Mouse (Mus musculus): ENCODE results near the gene Vps52. TPM values are rescaled to one million over a fixed set of nuclear protein-coding genes. Genes with fewer than 3 reads are reported as not detected.
"Not testable (repeated sequence)": the region's sequence is repeated elsewhere in the genome, so short reads cannot be mapped to it uniquely, and the experiment has no call there.

The Vps52 gene
- polyA plus RNA-seq, 1 experiment: 24.4 TPM

GRCm38 (mm10) chr17:34000150-34000537 lies 44.5 kb downstream of the Vps52 start, which contains the start of gene H2-K1:
TSS of gene H2-K1 (minus strand) at chr17:34000347.
- H3K79me2 ChIP-seq (ENCODE audit: control insufficient read depth, insufficient read depth): no peaks in the 10 kb centered on the region
- H3ac ChIP-seq (ENCODE audit: control insufficient read depth, insufficient read length, low read depth): peak within 1 kb of the TSS; percentile 30
- TF ChIP-seq MYOD1 (IDR thresholded peaks at IDR 0.05; ENCODE audit: control insufficient read depth, insufficient read length, low read depth): no peak
- no peak for TF ChIP-seq USF1 (IDR thresholded peaks at IDR 0.05; ENCODE audit: low read depth)
- TF ChIP-seq MYOG (IDR thresholded peaks at IDR 0.05; ENCODE audit: control insufficient read depth, extremely low read depth, insufficient read length): no peak
- TF ChIP-seq CEBPB (IDR thresholded peaks at IDR 0.05; ENCODE audit: low read depth): no peak
- TF ChIP-seq CTCF (IDR thresholded peaks at IDR 0.05; ENCODE audit: control insufficient read depth, insufficient read depth, insufficient read length): no peak
- TF ChIP-seq MAX (IDR thresholded peaks at IDR 0.05): no peak
- no peak for TF ChIP-seq FOSL1 (IDR thresholded peaks at IDR 0.05; ENCODE audit: insufficient read depth, low read length, poor library complexity, severe bottlenecking)
- H3K27me3 ChIP-seq (ENCODE audit: control insufficient read depth, insufficient read depth, insufficient read length): no peaks in the 10 kb centered on the region
- H3K4me3 ChIP-seq (ENCODE audit: insufficient read depth, poor library complexity, severe bottlenecking): no peak within 1 kb of the TSS
- H3K79me3 ChIP-seq (ENCODE audit: low read depth): no peaks in the 10 kb centered on the region
- no peaks in the 10 kb centered on the region for H3K36me3 ChIP-seq (ENCODE audit: control insufficient read depth, insufficient read depth)

- H3K79me2 ChIP-seq (ENCODE audit: control insufficient read depth, insufficient read depth); H3ac ChIP-seq (ENCODE audit: control insufficient read depth, insufficient read length, low read depth); H3K4me3 ChIP-seq (ENCODE audit: insufficient read depth, poor library complexity, severe bottlenecking); H3K27me3 ChIP-seq (ENCODE audit: control insufficient read depth, insufficient read depth, insufficient read length); H3K36me3 ChIP-seq (ENCODE audit: control insufficient read depth, insufficient read depth); H3K79me3 ChIP-seq (ENCODE audit: low read depth): not testable (repeated sequence)
Measured at GRCm38 (mm10) chr17:34000796-34001195, 45.2 kb downstream of the Vps52 start.

- Histone ChIP-seq H3K4me3 (ENCODE audit: insufficient read depth, poor library complexity, severe bottlenecking) (no peak overlapping the region), H3K36me3 (ENCODE audit: control insufficient read depth, insufficient read depth) (no peaks in the 10 kb centered on the region), H3K79me2 (ENCODE audit: control insufficient read depth, insufficient read depth) (no peaks in the 10 kb centered on the region), H3ac (ENCODE audit: control insufficient read depth, insufficient read length, low read depth) (no peak overlapping the region), H3K27me3 (ENCODE audit: control insufficient read depth, insufficient read depth, insufficient read length) (no peaks in the 10 kb centered on the region), H3K79me3 (ENCODE audit: low read depth) (no peaks in the 10 kb centered on the region)
- TF ChIP-seq CTCF (IDR thresholded peaks at IDR 0.05; ENCODE audit: control insufficient read depth, insufficient read depth, insufficient read length): no peak
- no peak for TF ChIP-seq MYOD1 (IDR thresholded peaks at IDR 0.05; ENCODE audit: control insufficient read depth, insufficient read length, low read depth)
Measured at GRCm38 (mm10) chr17:34003426-34003825, 47.8 kb downstream of the Vps52 start.

GRCm38 (mm10) chr17:34006570-34006969 lies 51.0 kb downstream of the Vps52 start:
- TF ChIP-seq USF1 (IDR thresholded peaks at IDR 0.05; ENCODE audit: low read depth): no peak
- TF ChIP-seq CEBPB (IDR thresholded peaks at IDR 0.05; ENCODE audit: low read depth): no peak
- Histone ChIP-seq H3ac (ENCODE audit: control insufficient read depth, insufficient read length, low read depth) (no peak overlapping the region), H3K27me3 (ENCODE audit: control insufficient read depth, insufficient read depth, insufficient read length) (peaks cover 5% of the 10 kb centered on the region), H3K79me3 (ENCODE audit: low read depth) (no peaks in the 10 kb centered on the region), H3K4me3 (ENCODE audit: insufficient read depth, poor library complexity, severe bottlenecking) (no peak overlapping the region), H3K79me2 (ENCODE audit: control insufficient read depth, insufficient read depth) (no peaks in the 10 kb centered on the region), H3K36me3 (ENCODE audit: control insufficient read depth, insufficient read depth) (no peaks in the 10 kb centered on the region)

- Histone ChIP-seq H3K4me3 (ENCODE audit: insufficient read depth, poor library complexity, severe bottlenecking) (no peak overlapping the region), H3K36me3 (ENCODE audit: control insufficient read depth, insufficient read depth) (no peaks in the 10 kb centered on the region), H3ac (ENCODE audit: control insufficient read depth, insufficient read length, low read depth) (no peak overlapping the region), H3K79me3 (ENCODE audit: low read depth) (no peaks in the 10 kb centered on the region), H3K27me3 (ENCODE audit: control insufficient read depth, insufficient read depth, insufficient read length) (peaks cover 5% of the 10 kb centered on the region), H3K79me2 (ENCODE audit: control insufficient read depth, insufficient read depth) (no peaks in the 10 kb centered on the region)
- TF ChIP-seq CTCF (IDR thresholded peaks at IDR 0.05; ENCODE audit: control insufficient read depth, insufficient read depth, insufficient read length) (no peak), MYOD1 (IDR thresholded peaks at IDR 0.05; ENCODE audit: control insufficient read depth, insufficient read length, low read depth) (no peak), MYOG (IDR thresholded peaks at IDR 0.05; ENCODE audit: control insufficient read depth, extremely low read depth, insufficient read length) (no peak), FOSL1 (IDR thresholded peaks at IDR 0.05; ENCODE audit: insufficient read depth, low read length, poor library complexity, severe bottlenecking) (no peak), USF1 (IDR thresholded peaks at IDR 0.05; ENCODE audit: low read depth) (no peak), CEBPB (IDR thresholded peaks at IDR 0.05; ENCODE audit: low read depth) (no peak), MAX (IDR thresholded peaks at IDR 0.05) (no peak)
Measured at GRCm38 (mm10) chr17:34010156-34010555, 54.5 kb downstream of the Vps52 start.

- TF ChIP-seq CEBPB (IDR thresholded peaks at IDR 0.05; ENCODE audit: low read depth) (no peak), MYOD1 (IDR thresholded peaks at IDR 0.05; ENCODE audit: control insufficient read depth, insufficient read length, low read depth) (no peak), CTCF (IDR thresholded peaks at IDR 0.05; ENCODE audit: control insufficient read depth, insufficient read depth, insufficient read length) (no peak), USF1 (IDR thresholded peaks at IDR 0.05; ENCODE audit: low read depth) (no peak), MYOG (IDR thresholded peaks at IDR 0.05; ENCODE audit: control insufficient read depth, extremely low read depth, insufficient read length) (no peak), MAX (IDR thresholded peaks at IDR 0.05) (no peak), FOSL1 (IDR thresholded peaks at IDR 0.05; ENCODE audit: insufficient read depth, low read length, poor library complexity, severe bottlenecking) (no peak)
- Histone ChIP-seq H3K36me3 (ENCODE audit: control insufficient read depth, insufficient read depth) (no peaks in the 10 kb centered on the region), H3K27me3 (ENCODE audit: control insufficient read depth, insufficient read depth, insufficient read length) (peaks cover 5% of the 10 kb centered on the region), H3ac (ENCODE audit: control insufficient read depth, insufficient read length, low read depth) (no peak overlapping the region), H3K4me3 (ENCODE audit: insufficient read depth, poor library complexity, severe bottlenecking) (no peak overlapping the region), H3K79me2 (ENCODE audit: control insufficient read depth, insufficient read depth) (no peaks in the 10 kb centered on the region), H3K79me3 (ENCODE audit: low read depth) (no peaks in the 10 kb centered on the region)
Measured at GRCm38 (mm10) chr17:34013436-34013835, 57.8 kb downstream of the Vps52 start.

Other genes starting within 250 kb of the Vps52 start
- gene March2, start 237.1 kb upstream of the Vps52 start, polyA plus RNA-seq (2012; fragmentation: generic; extraction: Trizol): 30.9 TPM
- 97.3 TPM for gene Rab11b, start 195.3 kb upstream of the Vps52 start, polyA plus RNA-seq (2012; fragmentation: generic; extraction: Trizol)
- 212 TPM for gene Angptl4, start 174.0 kb upstream of the Vps52 start, polyA plus RNA-seq (2012; fragmentation: generic; extraction: Trizol)
- gene Kank3, start 145.3 kb upstream of the Vps52 start, polyA plus RNA-seq (2012; fragmentation: generic; extraction: Trizol): 5.0 TPM
- 8,619 TPM for gene Rps28, start 131.2 kb upstream of the Vps52 start, polyA plus RNA-seq (2012; fragmentation: generic; extraction: Trizol)
- gene Ndufa7, start 131.2 kb upstream of the Vps52 start, polyA plus RNA-seq (2012; fragmentation: generic; extraction: Trizol): 493 TPM
- 77.8 TPM for gene Cd320, start 112.7 kb upstream of the Vps52 start, polyA plus RNA-seq (2012; fragmentation: generic; extraction: Trizol)
- not detected for gene Gm7029, start 82.0 kb upstream of the Vps52 start, polyA plus RNA-seq (2012; fragmentation: generic; extraction: Trizol)
- 68.6 TPM for gene Kifc1, start 65.2 kb upstream of the Vps52 start, polyA plus RNA-seq (2012; fragmentation: generic; extraction: Trizol)
- gene Platr17, start 50.7 kb upstream of the Vps52 start, polyA plus RNA-seq (2012; fragmentation: generic; extraction: Trizol): not detected
- gene Daxx, start 46.4 kb upstream of the Vps52 start, polyA plus RNA-seq (2012; fragmentation: generic; extraction: Trizol): 19.3 TPM
- 30.5 TPM for gene Tapbp, start 39.9 kb upstream of the Vps52 start, polyA plus RNA-seq (2012; fragmentation: generic; extraction: Trizol)
- gene Zbtb22, start 39.9 kb upstream of the Vps52 start, polyA plus RNA-seq (2012; fragmentation: generic; extraction: Trizol): 30.3 TPM
- 31.7 TPM for gene Rgl2, start 26.3 kb upstream of the Vps52 start, polyA plus RNA-seq (2012; fragmentation: generic; extraction: Trizol)
- gene Pfdn6, start 15.5 kb upstream of the Vps52 start, polyA plus RNA-seq (2012; fragmentation: generic; extraction: Trizol): 130 TPM
- gene Wdr46, start 15.2 kb upstream of the Vps52 start, polyA plus RNA-seq (2012; fragmentation: generic; extraction: Trizol): 64.8 TPM
- 1.5 TPM for gene B3galt4, start 4.3 kb upstream of the Vps52 start, polyA plus RNA-seq (2012; fragmentation: generic; extraction: Trizol)
- gene Rps18, start 189 bp downstream of the Vps52 start, polyA plus RNA-seq (2012; fragmentation: generic; extraction: Trizol): 517 TPM
- 19.0 TPM for gene H2-K1, start 44.5 kb downstream of the Vps52 start, polyA plus RNA-seq (2012; fragmentation: generic; extraction: Trizol)
- gene Ring1, start 68.9 kb downstream of the Vps52 start, polyA plus RNA-seq (2012; fragmentation: generic; extraction: Trizol): 26.8 TPM
- gene H2-Ke6, start 72.2 kb downstream of the Vps52 start, polyA plus RNA-seq (2012; fragmentation: generic; extraction: Trizol): 17.6 TPM
- gene Slc39a7, start 75.9 kb downstream of the Vps52 start, polyA plus RNA-seq (2012; fragmentation: generic; extraction: Trizol): 175 TPM
- 39.0 TPM for gene Rxrb, start 76.0 kb downstream of the Vps52 start, polyA plus RNA-seq (2012; fragmentation: generic; extraction: Trizol)
- 0.77 TPM for gene Col11a2, start 83.6 kb downstream of the Vps52 start, polyA plus RNA-seq (2012; fragmentation: generic; extraction: Trizol)
- not detected for gene H2-Oa, start 136.5 kb downstream of the Vps52 start, polyA plus RNA-seq (2012; fragmentation: generic; extraction: Trizol)
- gene H2-DMa, start 163.7 kb downstream of the Vps52 start, polyA plus RNA-seq (2012; fragmentation: generic; extraction: Trizol): 5.2 TPM
- 127 TPM for gene Brd2, start 166.8 kb downstream of the Vps52 start, polyA plus RNA-seq (2012; fragmentation: generic; extraction: Trizol)
- not detected for gene H2-DMb2, start 187.5 kb downstream of the Vps52 start, polyA plus RNA-seq (2012; fragmentation: generic; extraction: Trizol)
- not detected for gene H2-DMb1, start 197.3 kb downstream of the Vps52 start, polyA plus RNA-seq (2012; fragmentation: generic; extraction: Trizol)
- 0.30 TPM for gene Tap1, start 231.7 kb downstream of the Vps52 start, polyA plus RNA-seq (2012; fragmentation: generic; extraction: Trizol)
- gene Psmb9, start 232.0 kb downstream of the Vps52 start, polyA plus RNA-seq (2012; fragmentation: generic; extraction: Trizol): 0.07 TPM
- gene Psmb8, start 241.9 kb downstream of the Vps52 start, polyA plus RNA-seq (2012; fragmentation: generic; extraction: Trizol): 0.05 TPM
- 0.47 TPM for gene Tap2, start 247.7 kb downstream of the Vps52 start, polyA plus RNA-seq (2012; fragmentation: generic; extraction: Trizol)